Mouse (Mus musculus): ENCODE data around the gene Nhsl2.

GRCm38 (mm10) chrX:101889813-101890469 is 40.8 kb downstream of the Nhsl2 start:
- no peak for TF ChIP-seq CTCF (IDR thresholded peaks at IDR 0.05; ENCODE audit: control insufficient read depth, insufficient read depth, insufficient replicate concordance, low read depth, low read length)
- TF ChIP-seq POLR2A (IDR thresholded peaks at IDR 0.05; ENCODE audit: control insufficient read depth, low read depth, low read length), result no peak
